Mouse (Mus musculus): ENCODE results near the gene Csf3.
A peak's percentile ranks its signal among the peaks of the same experiment; 100 is the strongest.
"Not testable (repeated sequence)": the region's sequence is repeated elsewhere in the genome, so short reads cannot be mapped to it uniquely, and the experiment has no call there.

- not testable (repeated sequence) for TF ChIP-seq POLR2A (IDR thresholded peaks at IDR 0.05; ENCODE audit: borderline replicate concordance, extremely low read depth, low read depth, low read length)
- TF ChIP-seq CTCF (IDR thresholded peaks at IDR 0.05; ENCODE audit: insufficient read depth, low read length): peak; percentile 25; the same call in 1 of the 2 replicates
These were observed 10.9 kb downstream of the Csf3 start for GRCm38 (mm10) chr11:98712009-98712408.
